ENCODE assay signal across 8 mouse cellular contexts in the genomic region with DNA sequence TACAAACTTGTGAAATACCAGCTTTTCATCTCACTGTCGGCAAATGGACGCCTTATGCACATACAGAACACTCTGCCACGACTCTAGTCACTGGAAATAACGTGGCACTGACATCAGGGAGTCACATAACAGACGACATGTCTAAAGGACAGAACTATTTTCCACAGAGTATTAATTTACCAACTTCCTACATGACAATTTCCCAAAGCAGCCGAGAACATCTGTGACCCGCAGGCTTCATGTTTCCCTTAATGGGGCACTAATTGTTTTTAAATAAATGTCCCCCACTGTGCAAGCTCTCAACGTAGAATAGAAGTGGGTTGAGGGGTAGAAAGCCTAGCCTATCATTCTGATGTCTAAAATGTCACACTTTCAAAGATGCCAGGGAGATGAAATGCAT. TPM values are rescaled to one million over a fixed set of nuclear protein-coding genes. Genes with fewer than 3 reads are reported as not detected.
DNase-seq lines count a peak whose midpoint lies in the region; ATAC-seq lines count a peak whose summit lies in the region.

No protein-coding gene starts in this region.

- 0 out of 2 replicates have a peak, but pooled peaks have one; percentile 28 for ATAC-seq in frontal cortex, adult (ENCODE audit: low TSS enrichment)
- peak; percentile 68 for ATAC-seq in forebrain, embryonic 15.5 days (replicated peaks)
- peak; percentile 27; the same call in 1 of the 2 replicates for ATAC-seq in midbrain, embryonic 11.5 days (ENCODE audit: low FRiP score)
- no peak for ATAC-seq in monocyte, adult 5-6 weeks (replicated peaks; ENCODE audit: insufficient number of reproducible peaks, low FRiP score, low TSS enrichment, poor library complexity, severe bottlenecking)

- H3K4me3 ChIP-seq in forebrain, embryonic 15.5 days: no peak overlapping the region
- no peak overlapping the region for H3K4me3 ChIP-seq in midbrain, embryonic 11.5 days (ENCODE audit: low read depth, low read length)

- DNase-seq in frontal cortex, postnatal 25 days (ENCODE audit: low spot score in 2 of 2): no peak
- peak; percentile 16 for DNase-seq in 416B (ENCODE audit: low read depth)
- DNase-seq in midbrain, embryonic 11.5 days (ENCODE audit: low spot score, missing footprints): no peak
- DNase-seq in cerebellum, adult 8-10 months: no peak
- no peak for DNase-seq in adrenal gland, adult 8-10 months

- no peak overlapping the region for H3K9ac ChIP-seq in forebrain, embryonic 15.5 days (replicated peaks)
- no peak overlapping the region for H3K9ac ChIP-seq in midbrain, embryonic 11.5 days (ENCODE audit: low read length)

- H3K9me3 ChIP-seq in forebrain, embryonic 15.5 days: no peaks in the 10 kb centered on the region
- H3K9me3 ChIP-seq in midbrain, embryonic 11.5 days (ENCODE audit: control insufficient read depth, low read length): no peaks in the 10 kb centered on the region

- no peaks in the 10 kb centered on the region for H3K27me3 ChIP-seq in forebrain, embryonic 15.5 days
- no peaks in the 10 kb centered on the region; the same call in none of the 2 replicates for H3K27me3 ChIP-seq in midbrain, embryonic 11.5 days (ENCODE audit: control insufficient read depth, insufficient read depth, low read length)

- H3K4me2 ChIP-seq in forebrain, embryonic 15.5 days (replicated peaks): peak overlapping the region; percentile 27
- no peak overlapping the region; the same call in 1 of the 2 replicates for H3K4me2 ChIP-seq in midbrain, embryonic 11.5 days

- H3K27ac ChIP-seq in forebrain, embryonic 15.5 days (replicated peaks): peak overlapping the region; percentile 48; the same call in 1 of the 2 replicates
- H3K27ac ChIP-seq in midbrain, embryonic 11.5 days (ENCODE audit: low read depth, low read length): no peak overlapping the region

- WGBS in forebrain, embryonic 15.5 days: 17% methylated on average over 8 of the region's 8 CpGs
- WGBS in midbrain, embryonic 11.5 days: 49% methylated on average over 8 of the region's 8 CpGs

- H3K36me3 ChIP-seq in forebrain, embryonic 15.5 days: no peaks in the 10 kb centered on the region
- no peaks in the 10 kb centered on the region for H3K36me3 ChIP-seq in midbrain, embryonic 11.5 days (ENCODE audit: control insufficient read depth, insufficient read depth, low read length)

- H3K4me1 ChIP-seq in forebrain, embryonic 15.5 days: peaks cover 8% of the 10 kb centered on the region
- no peaks in the 10 kb centered on the region; the same call in 1 of the 2 replicates for H3K4me1 ChIP-seq in midbrain, embryonic 11.5 days (ENCODE audit: control insufficient read depth, insufficient read depth, low read length)

RNA-seq across cellular contexts. Expression of gene Cd180, which starts 49.0 kb away (rescaled TPM):
- 0.19 and 0.23 TPM in 2 replicates for polyA plus RNA-seq in forebrain, embryonic 15.5 days (2015; fragmentation: Nextera tagmentation; extraction: Ambion mirVana)
- 0.67 and 0.84 TPM in 2 replicates for polyA plus RNA-seq in midbrain, embryonic 11.5 days (2014; fragmentation: Nextera tagmentation; extraction: Ambion mirVana)
- 60.8 to 97.0 TPM (median 66.2 TPM) in 3 replicates for total RNA-seq in monocyte, adult 5-6 weeks (2017)
- 1 to 10 TPM; 2.3 to 7.4 (median 4.7) TPM for total RNA-seq in adrenal gland, adult 8-10 months (2022)
